Mouse (Mus musculus) midbrain, embryonic 11.5 days (tissue): ENCODE measurements around the gene Jak1. TPM values are rescaled to one million over a fixed set of nuclear protein-coding genes. Genes with fewer than 3 reads are reported as not detected.

Experiments
- ATAC-seq: fragments of 200-750 bp; cut with Nextera tagmentation; 2 replicates; pipeline ENCODE4 v1.8.0; 2017; ENCODE audit warnings: moderate TSS enrichment, moderate library complexity; ENCODE audit not compliant: low FRiP score
- DNase-seq: peaks from one replicate; pipeline ENCODE4 v3.0.0; 2015; ENCODE audit warnings: low spot score; ENCODE audit errors: missing footprints
- H3K27ac ChIP-seq: fragments of 300-500 bp; sonication (generic); 2 replicates; pipeline ENCODE4 v1.5.1; 2014; ENCODE audit warnings: low read depth, low read length
- H3K27me3 ChIP-seq: fragments of 300-500 bp; sonication (generic); 2 replicates; pipeline ENCODE4 v1.6.1; 2014; ENCODE audit warnings: mild to moderate bottlenecking, low read length, moderate library complexity, mixed read lengths; ENCODE audit not compliant: control insufficient read depth, insufficient read depth
- H3K36me3 ChIP-seq: fragments of 300-500 bp; sonication (generic); 2 replicates; pipeline ENCODE4 v1.6.1; 2014; ENCODE audit warnings: mild to moderate bottlenecking, low read length, moderate library complexity, mixed read lengths; ENCODE audit not compliant: control insufficient read depth, insufficient read depth
- H3K4me1 ChIP-seq: fragments of 300-500 bp; sonication (generic); 2 replicates; pipeline ENCODE4 v1.6.1; 2014; ENCODE audit warnings: low read length; ENCODE audit not compliant: control insufficient read depth, insufficient read depth
- H3K4me2 ChIP-seq: fragments of 300-500 bp; sonication (generic); 2 replicates; pipeline ENCODE4 v1.6.1; 2014; ENCODE audit warnings: mild to moderate bottlenecking, moderate library complexity
- H3K4me3 ChIP-seq: fragments of 300-500 bp; sonication (generic); 2 replicates; pipeline ENCODE4 v1.5.1; 2014; ENCODE audit warnings: low read depth, low read length
- H3K9ac ChIP-seq: fragments of 300-500 bp; sonication (generic); 2 replicates; pipeline ENCODE4 v1.6.1; 2014; ENCODE audit warnings: low read length
- H3K9me3 ChIP-seq: fragments of 300-500 bp; sonication (generic); 2 replicates; pipeline ENCODE4 v1.6.1; 2016; ENCODE audit warnings: low read length; ENCODE audit not compliant: control insufficient read depth
- WGBS: fragments of 180-500 bp; shearing (Covaris S2); extraction: QIAGEN DNeasy Blood & Tissue Kit; methylation state at CpG from one replicate; pipeline ENCODE4 v1.1.7; 2014; 5-methylcytosine and 5-hydroxymethylcytosine counted together
- polyA plus RNA-seq: library from polyadenylated mRNA; unstranded; fragments of >200 nt; fragmentation: Nextera tagmentation; extraction: Ambion mirVana; gene quantifications from 2 replicates; pipeline ENCODE4 v1.2.1, GENCODE M21; 2014

Gene Jak1
- polyA plus RNA-seq, 1 experiment from 2014 or later = 52.2 TPM

GRCm38 (mm10) chr4:101249977-101250743, 14.9 kb downstream of the Jak1 start:
- WGBS = 86% methylated on average over 5 of the region's 6 CpGs
- no peak for ATAC-seq

GRCm38 (mm10) chr4:101247355-101247754, 17.7 kb downstream of the Jak1 start:
- H3K36me3 ChIP-seq = no peaks in the 10 kb centered on the region
- ATAC-seq (no peak), DNase-seq (no peak)
- H3K9me3 ChIP-seq = no peaks in the 10 kb centered on the region
- H3K27ac ChIP-seq = no peak overlapping the region
- no peaks in the 10 kb centered on the region for H3K4me1 ChIP-seq
- no peak overlapping the region for H3K4me2 ChIP-seq
- H3K27me3 ChIP-seq = no peaks in the 10 kb centered on the region
- H3K4me3 ChIP-seq = no peak overlapping the region
- H3K9ac ChIP-seq = no peak overlapping the region
- WGBS = 87% methylated on average over 2 of the region's 2 CpGs

More at GRCm38 (mm10) chr4:101249977-101250743, 14.9 kb downstream of the Jak1 start:
- H3K27ac ChIP-seq = no peak overlapping the region
- no peak for DNase-seq
- no peaks in the 10 kb centered on the region for H3K36me3 ChIP-seq
- no peak overlapping the region for H3K4me3 ChIP-seq
- no peaks in the 10 kb centered on the region for H3K27me3 ChIP-seq
- H3K9ac ChIP-seq = no peak overlapping the region
- no peak overlapping the region for H3K4me2 ChIP-seq
- H3K9me3 ChIP-seq = no peaks in the 10 kb centered on the region
- no peaks in the 10 kb centered on the region for H3K4me1 ChIP-seq

GRCm38 (mm10) chr4:101246569-101246968, 18.5 kb downstream of the Jak1 start:
- H3K9ac ChIP-seq = no peak overlapping the region
- H3K9me3 ChIP-seq = no peaks in the 10 kb centered on the region
- WGBS = 76% methylated on average over 2 of the region's 2 CpGs
- H3K4me2 ChIP-seq = no peak overlapping the region
- H3K27me3 ChIP-seq = no peaks in the 10 kb centered on the region
- no peak for DNase-seq
- no peaks in the 10 kb centered on the region for H3K4me1 ChIP-seq
- no peak overlapping the region for H3K4me3 ChIP-seq
- no peak for ATAC-seq
- no peaks in the 10 kb centered on the region for H3K36me3 ChIP-seq
- no peak overlapping the region for H3K27ac ChIP-seq

GRCm38 (mm10) chr4:101244257-101245011, 20.6 kb downstream of the Jak1 start:
- DNase-seq (no peak), ATAC-seq (no peak)
- WGBS = 80% methylated on average over 6 of the region's 6 CpGs
- Histone ChIP-seq H3K27ac (no peak overlapping the region), H3K36me3 (no peaks in the 10 kb centered on the region), H3K9ac (no peak overlapping the region), H3K4me2 (no peak overlapping the region), H3K9me3 (no peaks in the 10 kb centered on the region), H3K4me1 (no peaks in the 10 kb centered on the region), H3K4me3 (no peak overlapping the region), H3K27me3 (no peaks in the 10 kb centered on the region)

- no peak overlapping the region for H3K4me2 ChIP-seq
- H3K9ac ChIP-seq = no peak overlapping the region
- no peaks in the 10 kb centered on the region for H3K9me3 ChIP-seq
- H3K4me3 ChIP-seq = no peak overlapping the region
- H3K27me3 ChIP-seq = no peaks in the 10 kb centered on the region
- no peaks in the 10 kb centered on the region for H3K4me1 ChIP-seq
- DNase-seq = no peak
- 86% methylated on average over 3 of the region's 3 CpGs for WGBS
- ATAC-seq = no peak
- no peaks in the 10 kb centered on the region for H3K36me3 ChIP-seq
- no peak overlapping the region for H3K27ac ChIP-seq
Measured at GRCm38 (mm10) chr4:101240875-101241173, 24.3 kb downstream of the Jak1 start.

- no peak overlapping the region for H3K9ac ChIP-seq
- H3K27ac ChIP-seq = no peak overlapping the region
- H3K4me1 ChIP-seq = no peaks in the 10 kb centered on the region
- H3K4me3 ChIP-seq = no peak overlapping the region
- no peak for DNase-seq
- H3K9me3 ChIP-seq = no peaks in the 10 kb centered on the region
- H3K4me2 ChIP-seq = no peak overlapping the region
- no peaks in the 10 kb centered on the region for H3K36me3 ChIP-seq
- no peaks in the 10 kb centered on the region for H3K27me3 ChIP-seq
- ATAC-seq = no peak
- WGBS = 92% methylated on average over 5 of the region's 5 CpGs
Measured at GRCm38 (mm10) chr4:101240163-101240874, 24.8 kb downstream of the Jak1 start.

GRCm38 (mm10) chr4:101239313-101240162, 25.5 kb downstream of the Jak1 start:
- Histone ChIP-seq H3K27ac (no peak overlapping the region), H3K9me3 (no peaks in the 10 kb centered on the region), H3K36me3 (no peaks in the 10 kb centered on the region), H3K4me3 (no peak overlapping the region), H3K4me1 (no peaks in the 10 kb centered on the region), H3K4me2 (no peak overlapping the region), H3K27me3 (no peaks in the 10 kb centered on the region), H3K9ac (no peak overlapping the region)
- ATAC-seq = no peak
- DNase-seq = no peak
- WGBS = 90% methylated on average over 3 of the region's 3 CpGs

- WGBS = 89% methylated on average over 4 of the region's 4 CpGs
Measured at GRCm38 (mm10) chr4:101238589-101238988, 26.5 kb downstream of the Jak1 start.

More at GRCm38 (mm10) chr4:101238589-101238988, 26.5 kb downstream of the Jak1 start:
- Histone ChIP-seq H3K9ac (no peak overlapping the region), H3K9me3 (no peaks in the 10 kb centered on the region), H3K27me3 (no peaks in the 10 kb centered on the region), H3K27ac (no peak overlapping the region), H3K4me1 (no peaks in the 10 kb centered on the region), H3K4me2 (no peak overlapping the region), H3K36me3 (no peaks in the 10 kb centered on the region), H3K4me3 (no peak overlapping the region)
- ATAC-seq (no peak), DNase-seq (no peak)
